Mouse (Mus musculus): ENCODE results near the gene Gpm6b. TPM values are rescaled to one million over a fixed set of nuclear protein-coding genes. Genes with fewer than 3 reads are reported as not detected.

The Gpm6b gene
- polyA plus RNA-seq, 1 experiment: not detected

DNA sequence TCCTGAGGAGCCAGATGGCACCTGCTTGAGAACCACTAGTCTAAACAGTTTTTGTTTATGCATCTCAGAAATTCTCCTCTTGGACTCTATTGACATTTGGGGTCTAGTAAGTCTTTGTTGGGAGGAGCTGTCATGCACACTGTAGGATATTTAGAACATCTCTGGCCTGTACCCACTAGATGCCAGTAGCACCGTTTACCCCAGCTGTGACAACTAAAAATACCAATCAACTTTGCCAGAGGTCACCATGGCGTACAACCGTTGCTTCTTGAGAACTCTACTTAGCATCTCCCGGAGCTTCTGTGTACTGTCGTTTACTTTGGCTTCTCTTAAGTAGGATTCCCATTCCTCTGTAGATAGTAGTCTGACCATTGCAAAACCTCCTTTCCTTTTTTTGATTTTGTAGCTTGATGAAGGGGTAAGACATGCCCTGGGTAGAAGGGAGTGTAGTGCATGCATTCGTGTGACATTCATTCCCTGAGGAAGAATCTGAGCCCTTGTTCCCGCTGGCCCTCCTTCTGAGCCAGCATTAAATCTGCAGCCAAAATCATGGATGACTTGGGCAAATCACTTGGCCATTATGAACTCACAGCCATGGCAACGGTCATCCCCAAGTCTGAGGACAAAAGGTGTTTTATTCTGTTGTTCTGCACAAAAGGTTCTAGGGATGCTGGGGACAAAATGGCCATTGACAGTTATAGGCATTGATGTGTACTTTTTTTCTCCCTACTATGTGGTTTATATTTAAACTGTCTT, 126.9 kb downstream of the Gpm6b start:
- TF ChIP-seq GATA1 (IDR thresholded peaks at IDR 0.05; ENCODE audit: low read length): no peak

DNA sequence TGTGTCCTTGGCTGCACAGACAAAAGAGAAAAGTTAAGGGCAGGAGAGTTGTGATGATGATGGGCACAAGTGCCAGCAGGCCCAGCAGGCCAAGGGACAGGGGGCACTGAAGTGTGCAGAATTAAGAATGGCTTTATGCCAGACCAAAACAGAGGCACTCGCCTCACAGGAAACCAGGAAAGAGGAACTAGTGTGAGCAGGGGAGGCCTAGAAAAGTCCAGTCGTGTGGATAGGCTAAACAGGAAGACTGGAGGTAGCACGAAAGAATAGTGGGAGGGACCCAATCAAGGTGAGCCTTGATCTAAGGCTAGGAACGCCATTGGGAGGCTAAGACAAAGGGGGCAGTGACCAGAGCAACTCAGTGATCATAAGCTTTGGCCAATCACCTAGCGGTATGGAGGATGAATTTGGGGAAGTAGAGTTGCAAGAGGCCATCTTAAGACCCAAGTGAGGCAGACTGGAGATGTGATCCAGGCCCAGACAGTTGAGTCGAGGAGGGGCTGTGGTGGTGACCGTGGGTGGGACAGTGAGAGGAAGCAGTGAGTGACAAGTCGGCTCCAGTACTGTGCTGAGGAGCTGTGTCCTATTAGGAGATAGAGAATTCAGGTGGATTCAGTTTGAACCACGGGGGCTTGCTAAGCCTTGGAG, 138.1 kb downstream of the Gpm6b start:
- TF ChIP-seq GATA1 (IDR thresholded peaks at IDR 0.05; ENCODE audit: low read length): no peak

DNA sequence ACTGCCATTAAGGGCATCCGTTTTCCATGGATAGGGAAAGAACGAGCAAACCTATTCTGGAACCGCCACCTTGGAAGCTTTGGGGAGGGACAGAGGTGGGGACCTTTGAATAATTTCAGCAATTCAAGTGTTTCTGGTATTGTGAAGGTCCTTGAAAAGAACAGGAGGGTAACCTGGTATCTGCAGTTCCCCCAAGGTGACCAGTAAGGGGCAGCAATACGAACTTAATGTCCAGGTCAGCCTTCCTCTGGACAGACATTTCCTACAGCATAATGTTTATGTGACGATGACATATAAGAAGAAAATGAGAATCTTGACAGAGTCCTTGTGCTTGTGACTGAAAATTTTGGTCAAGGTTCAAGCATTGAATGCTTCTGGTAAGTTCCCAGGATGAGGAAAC, 139.9 kb downstream of the Gpm6b start:
- TF ChIP-seq GATA1 (IDR thresholded peaks at IDR 0.05; ENCODE audit: low read length): no peak

DNA sequence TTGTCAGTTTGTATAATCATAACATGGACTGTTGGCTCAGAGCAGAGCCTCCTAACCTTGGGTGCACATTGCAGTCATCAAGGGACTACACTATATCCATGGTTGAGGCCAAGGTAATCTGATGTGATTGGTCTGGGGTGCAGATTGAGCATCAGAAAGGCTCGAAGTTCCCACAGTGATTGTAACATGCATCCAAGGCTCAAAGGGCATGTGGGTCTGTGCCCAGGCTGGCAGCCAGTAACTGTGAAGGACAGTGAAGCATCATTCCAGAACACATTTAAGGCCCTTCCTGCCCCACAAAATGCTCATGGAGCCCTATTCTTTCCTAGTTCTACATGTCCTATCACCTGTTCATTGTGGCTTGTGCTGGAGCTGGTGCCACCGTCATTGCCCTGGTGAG, 144.9 kb downstream of the Gpm6b start:
- no peak for TF ChIP-seq GATA1 (IDR thresholded peaks at IDR 0.05; ENCODE audit: low read length)

DNA sequence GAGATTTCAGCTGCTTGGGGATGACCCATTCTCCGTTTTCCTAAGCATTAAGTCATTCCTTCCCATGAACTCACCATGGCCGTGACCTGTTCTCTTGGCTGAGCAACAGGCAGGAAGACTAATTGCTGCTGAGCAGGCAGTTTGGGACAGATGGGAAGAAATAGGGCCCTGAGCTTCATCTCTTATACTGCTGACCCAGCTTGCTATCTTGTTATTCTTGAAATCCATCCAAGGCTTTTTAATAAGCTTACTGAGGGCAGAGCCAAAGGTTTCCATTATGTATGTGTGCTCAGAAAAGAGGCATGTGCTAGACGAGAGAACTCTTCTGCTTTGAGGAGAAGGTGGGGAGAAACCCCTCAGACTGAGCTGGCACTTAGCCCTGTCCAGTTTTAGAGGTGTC, 146.2 kb downstream of the Gpm6b start:
- TF ChIP-seq GATA1 (IDR thresholded peaks at IDR 0.05; ENCODE audit: low read length): no peak

DNA sequence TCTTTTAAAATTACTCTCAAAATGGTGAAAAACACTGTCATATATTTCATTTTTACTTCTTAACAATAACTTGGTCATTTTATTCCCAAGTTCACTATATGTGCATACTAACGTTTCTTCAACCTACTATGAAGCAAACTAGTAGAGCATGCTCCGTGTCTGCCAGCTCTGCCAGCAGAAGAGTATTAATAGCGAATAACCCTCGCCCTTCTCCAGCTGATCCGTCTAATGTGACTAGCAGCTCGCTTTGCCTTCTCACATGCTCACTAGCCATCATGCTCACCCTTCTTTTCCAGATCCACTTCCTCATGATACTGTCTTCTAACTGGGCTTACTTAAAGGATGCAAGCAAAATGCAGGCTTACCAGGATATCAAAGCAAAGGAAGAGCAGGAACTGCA, 147.9 kb downstream of the Gpm6b start:
- no peak for TF ChIP-seq GATA1 (IDR thresholded peaks at IDR 0.05; ENCODE audit: low read length)

DNA sequence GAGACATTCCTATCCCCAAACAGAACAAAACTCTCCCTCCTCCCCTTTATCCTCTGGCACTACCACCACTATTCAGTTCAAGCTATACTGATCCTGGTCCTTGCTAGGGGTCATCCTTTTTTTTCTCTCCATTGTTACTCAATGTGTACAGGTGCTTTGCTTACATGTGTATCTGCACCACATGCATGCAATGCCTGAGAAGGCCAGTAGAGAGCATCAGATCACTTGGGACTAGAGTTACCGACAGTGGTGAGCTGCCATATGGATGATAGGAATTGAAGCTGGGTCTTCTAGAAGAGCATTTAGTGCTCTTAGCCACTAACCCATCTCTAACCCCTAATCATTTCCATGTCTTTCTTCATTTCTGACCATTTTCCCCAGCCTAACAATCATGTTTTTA, 155.0 kb downstream of the Gpm6b start:
- TF ChIP-seq GATA1 (IDR thresholded peaks at IDR 0.05; ENCODE audit: low read length): no peak

DNA sequence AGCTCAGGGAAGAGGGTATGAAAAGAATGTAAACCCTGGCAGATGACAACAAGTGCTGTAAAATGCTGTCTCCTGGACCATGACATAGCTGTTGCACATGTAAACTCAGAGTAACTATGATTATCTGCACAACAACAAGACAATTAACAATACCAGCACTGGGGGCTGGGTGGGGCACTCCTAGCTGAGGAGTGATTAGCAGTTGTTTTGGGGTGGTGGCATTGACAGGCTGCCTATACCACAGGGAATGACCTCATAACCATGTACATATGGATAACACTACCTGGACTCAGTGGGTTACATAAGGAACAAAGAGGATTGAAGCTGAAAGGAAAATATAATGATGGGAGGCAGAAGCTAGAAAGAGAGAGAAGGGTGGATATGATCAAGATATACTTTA, 169.2 kb downstream of the Gpm6b start:
- no peak for TF ChIP-seq GATA1 (IDR thresholded peaks at IDR 0.05; ENCODE audit: low read length)

DNA sequence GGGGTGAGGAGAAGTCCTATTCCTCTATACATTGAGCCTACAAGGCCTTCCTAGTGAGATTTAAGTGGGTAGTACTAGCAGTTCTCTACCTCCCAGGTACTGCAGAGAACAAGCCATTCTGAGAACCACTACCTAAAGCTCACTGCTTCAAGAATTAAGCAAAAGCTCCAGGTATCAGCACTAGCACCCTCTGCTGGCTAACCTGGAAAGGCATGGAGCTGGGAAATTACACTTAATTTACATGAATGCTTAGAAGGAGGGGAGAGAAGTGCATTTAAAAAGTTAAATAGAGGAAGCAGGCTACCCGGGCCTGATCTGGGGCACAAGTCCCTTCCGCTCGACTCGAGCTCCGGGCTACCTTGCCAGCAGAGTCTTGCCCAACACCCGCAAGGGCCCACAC, 177.5 kb downstream of the Gpm6b start:
- TF ChIP-seq GATA1 (IDR thresholded peaks at IDR 0.05; ENCODE audit: low read length): no peak

DNA sequence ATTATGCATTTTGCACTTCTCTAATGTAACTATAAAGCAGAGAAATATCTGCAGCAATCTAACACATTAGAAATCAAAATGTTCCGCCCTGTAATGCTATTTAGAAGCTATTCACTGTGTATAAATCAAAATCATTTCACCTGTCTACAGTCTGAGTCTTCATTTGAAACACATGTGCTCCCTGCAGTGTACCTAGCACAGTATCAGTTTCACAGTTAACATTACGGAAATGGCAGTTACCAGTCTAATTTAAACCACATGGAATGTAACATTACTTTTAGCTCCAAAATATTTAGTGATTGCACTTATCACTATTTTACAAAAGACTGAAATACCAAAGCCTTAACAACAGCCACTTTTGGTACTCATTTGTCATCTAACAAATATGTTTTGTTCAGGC, 196.1 kb downstream of the Gpm6b start:
- TF ChIP-seq GATA1 (IDR thresholded peaks at IDR 0.05; ENCODE audit: low read length): no peak

Other genes with a start within 250 kb of the Gpm6b start
- 5.2 and 9.5 TPM in 2 replicates for gene Gemin8, start 68.5 kb upstream of the Gpm6b start, polyA plus RNA-seq (2012)
- gene Trappc2, start 201.7 kb downstream of the Gpm6b start, polyA plus RNA-seq (2012): 0.13 TPM in 2 replicates
- 2.2 and 2.7 TPM in 2 replicates for gene Ofd1, start 201.8 kb downstream of the Gpm6b start, polyA plus RNA-seq (2012)
- gene Rab9, start 241.0 kb downstream of the Gpm6b start, polyA plus RNA-seq (2012): 1.3 and 1.6 TPM in 2 replicates

Data from G1E-ER4 (cell line).